Mouse (Mus musculus): ENCODE data around the gene Cyp2c67. TPM values are rescaled to one million over a fixed set of nuclear protein-coding genes. Genes with fewer than 3 reads are reported as not detected.
"Not testable (repeated sequence)": the region's sequence is repeated elsewhere in the genome, so short reads cannot be mapped to it uniquely, and the experiment has no call there.

The Cyp2c67 gene
- polyA plus RNA-seq (2016; fragmentation: Nextera tagmentation; extraction: Ambion mirVana), result not detected in 2 replicates

DNA sequence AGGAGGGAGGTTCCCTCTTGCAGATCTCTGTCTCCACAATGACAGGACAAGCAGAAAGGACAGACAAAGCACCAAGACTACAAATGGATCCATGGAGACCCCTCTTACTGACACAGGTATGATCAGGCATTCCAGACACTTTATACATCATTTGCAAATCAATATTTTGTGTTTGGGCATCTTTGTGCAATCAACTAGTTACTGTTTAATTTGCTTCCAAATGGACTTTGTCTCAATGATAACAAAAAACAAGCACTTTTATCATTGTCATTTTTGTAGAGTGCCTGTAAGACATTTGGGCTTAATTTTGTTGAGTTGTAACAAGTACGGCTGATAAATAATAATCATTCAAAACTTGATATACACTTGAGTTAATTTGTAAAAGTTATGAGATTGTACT lies at the start of gene Cyp2c67:
Gene Cyp2c67 (minus strand): TSS at position 114 of the 400 bp plus-strand sequence.
- Histone ChIP-seq H3K4me2 (replicated peaks) (no peak within 1 kb of the TSS), H3K27ac (no peak within 1 kb of the TSS), H3K9me3 (peaks cover 19% of the 10 kb centered on the region), H3K9ac (no peak within 1 kb of the TSS), H3K4me1 (no peaks in the 10 kb centered on the region), H3K4me3 (no peak within 1 kb of the TSS), H3K27me3 (replicated peaks) (no peaks in the 10 kb centered on the region), H3K36me3 (no peaks in the 10 kb centered on the region)
- no peak for ATAC-seq (ENCODE audit: low FRiP score, low read depth)
- 87% methylated on average over 1 of the region's 1 CpGs for WGBS

- not testable (repeated sequence) for H3K4me2 ChIP-seq (replicated peaks); ATAC-seq (ENCODE audit: low FRiP score, low read depth); H3K27me3 ChIP-seq (replicated peaks); H3K9me3 ChIP-seq; H3K36me3 ChIP-seq; H3K9ac ChIP-seq; H3K4me3 ChIP-seq; H3K27ac ChIP-seq; H3K4me1 ChIP-seq
Measured at GRCm38 (mm10) chr19:39665650-39666049, 16.8 kb upstream of the Cyp2c67 start.

DNA sequence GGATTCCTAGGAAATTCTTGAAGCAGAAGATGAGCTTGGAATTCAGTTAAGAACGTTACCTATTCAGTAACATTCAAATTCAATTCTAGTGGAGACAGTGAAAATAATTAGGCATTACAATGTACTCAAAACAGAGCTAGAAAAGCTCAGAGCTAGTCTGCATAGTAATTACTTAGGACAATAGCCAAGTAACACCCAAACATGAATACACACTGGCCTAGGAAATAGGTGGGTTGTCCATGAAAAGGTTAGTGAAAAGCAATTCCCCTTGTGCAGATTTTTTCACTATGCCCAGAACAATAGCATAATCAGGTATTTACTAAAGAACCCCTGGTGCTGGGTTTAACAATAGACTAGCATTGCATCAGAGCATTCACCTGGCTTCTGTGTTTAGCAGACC lies 3.5 kb upstream of the Cyp2c67 start:
- H3K4me2 ChIP-seq (replicated peaks), result no peak overlapping the region
- no peak overlapping the region for H3K4me3 ChIP-seq
- no peaks in the 10 kb centered on the region for H3K27me3 ChIP-seq (replicated peaks)
- H3K27ac ChIP-seq, result no peak overlapping the region
- peaks cover 10% of the 10 kb centered on the region; the same call in 1 of the 2 replicates for H3K9me3 ChIP-seq
- ATAC-seq (ENCODE audit: low FRiP score, low read depth), result no peak
- WGBS, result 49% methylated on average over 1 of the region's 1 CpGs
- no peaks in the 10 kb centered on the region for H3K36me3 ChIP-seq
- H3K9ac ChIP-seq, result no peak overlapping the region
- no peaks in the 10 kb centered on the region for H3K4me1 ChIP-seq

GRCm38 (mm10) chr19:39647519-39647918 lies 1.3 kb downstream of the Cyp2c67 start:
- H3K27me3 ChIP-seq (replicated peaks), result no peaks in the 10 kb centered on the region
- 93% methylated on average over 9 of the region's 9 CpGs for WGBS
- H3K9me3 ChIP-seq, result peaks cover 16% of the 10 kb centered on the region
- no peaks in the 10 kb centered on the region for H3K4me1 ChIP-seq
- no peak overlapping the region for H3K9ac ChIP-seq
- H3K4me2 ChIP-seq (replicated peaks), result no peak overlapping the region
- ATAC-seq (ENCODE audit: low FRiP score, low read depth), result no peak
- no peak overlapping the region for H3K4me3 ChIP-seq
- no peaks in the 10 kb centered on the region for H3K36me3 ChIP-seq
- no peak overlapping the region for H3K27ac ChIP-seq

GRCm38 (mm10) chr19:39644551-39644950 lies 4.3 kb downstream of the Cyp2c67 start:
- not testable (repeated sequence) for H3K27ac ChIP-seq; H3K4me1 ChIP-seq; H3K36me3 ChIP-seq; H3K4me3 ChIP-seq; H3K27me3 ChIP-seq (replicated peaks); H3K9ac ChIP-seq; ATAC-seq (ENCODE audit: low FRiP score, low read depth); H3K4me2 ChIP-seq (replicated peaks)
- peaks cover 16% of the 10 kb centered on the region for H3K9me3 ChIP-seq
- 91% methylated on average over 7 of the region's 7 CpGs for WGBS

Other genes with a start within 250 kb of the Cyp2c67 start
- not detected in 2 replicates for gene Cyp2c38, start 186.0 kb downstream of the Cyp2c67 start, polyA plus RNA-seq (2016; fragmentation: Nextera tagmentation; extraction: Ambion mirVana)
- not detected in 2 replicates for gene Cyp2c39, start 138.2 kb downstream of the Cyp2c67 start, polyA plus RNA-seq (2016; fragmentation: Nextera tagmentation; extraction: Ambion mirVana)
- 0.11 TPM in 1 of 2 replicates, not detected in the other for gene Cyp2c68, start 92.0 kb upstream of the Cyp2c67 start, polyA plus RNA-seq (2016; fragmentation: Nextera tagmentation; extraction: Ambion mirVana)
- gene Cyp2c40, start 163.8 kb upstream of the Cyp2c67 start, polyA plus RNA-seq (2016; fragmentation: Nextera tagmentation; extraction: Ambion mirVana), result not detected in 2 replicates
- gene Cyp2c69, start 237.7 kb upstream of the Cyp2c67 start, polyA plus RNA-seq (2016; fragmentation: Nextera tagmentation; extraction: Ambion mirVana), result not detected in 2 replicates

Measured in neural tube, embryonic 12.5 days (tissue).